Mouse (Mus musculus): ENCODE measurements at regions not wholly inside any gene's neighbourhood (a gene's known extent, or its start where the extent isn't known, plus 50 kb on each side); places are given as distances from the start of the nearest gene placed in this dataset.

- no peak for DNase-seq (ENCODE audit: low spot score)
Observed at GRCm38 (mm10) chr9:33214523-33214922, 578.5 kb downstream of the Ets1 start.

DNA sequence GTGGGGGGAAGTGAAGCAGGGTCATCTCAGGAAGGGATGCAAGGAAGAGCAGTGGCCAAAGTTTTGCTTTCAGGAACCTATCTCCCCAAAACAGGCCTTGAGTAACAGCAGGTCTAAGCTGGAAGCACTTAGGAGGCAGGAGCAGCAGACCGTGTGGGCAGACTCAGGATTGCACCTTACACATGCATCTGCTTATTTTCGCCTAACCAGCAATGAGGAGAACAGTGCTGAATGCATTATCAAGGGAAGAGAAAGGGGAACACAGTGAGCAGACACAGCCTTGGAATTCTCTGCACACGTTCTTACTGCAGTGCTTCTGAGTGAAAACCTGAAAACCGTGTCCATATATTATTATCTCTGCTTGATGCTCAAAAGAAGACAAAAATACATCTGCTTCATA lies 585.0 kb downstream of the Ets1 start:
- DNase-seq (ENCODE audit: low spot score): no peak

DNA sequence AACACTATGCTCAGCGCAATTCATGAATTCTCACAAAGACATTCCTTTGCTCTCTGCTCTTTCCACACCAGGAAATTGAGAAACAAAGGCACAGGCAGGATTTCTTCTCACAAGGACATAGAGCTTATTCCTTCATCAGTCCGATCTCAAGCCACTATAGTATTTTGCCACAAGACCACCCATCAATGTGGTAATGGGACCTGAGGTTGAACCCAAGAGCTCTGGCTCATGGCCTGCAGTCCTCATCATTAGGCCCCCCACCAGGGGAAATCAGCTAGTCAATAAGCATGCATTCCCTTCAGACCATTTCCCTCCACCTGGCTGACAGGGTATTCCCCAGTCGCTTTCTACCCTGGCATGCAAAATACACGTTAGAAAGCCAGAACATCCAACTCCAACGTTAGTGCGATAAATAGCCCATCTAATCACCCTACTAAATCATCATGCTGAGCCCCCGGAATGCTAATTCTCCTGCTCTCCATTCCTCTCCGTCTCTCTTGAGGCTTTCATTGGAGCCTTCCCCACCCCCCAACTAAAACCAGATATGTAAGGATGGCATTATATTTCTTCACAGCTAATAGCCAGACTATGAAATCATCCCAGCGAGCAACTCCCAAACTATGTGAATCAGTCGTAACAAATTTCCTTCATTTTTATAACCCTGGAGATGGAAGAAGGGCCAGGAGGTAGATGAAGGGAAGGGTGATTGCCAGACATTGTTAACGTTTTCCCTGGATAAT lies 586.2 kb downstream of the Ets1 start:
- no peak for DNase-seq (ENCODE audit: low spot score)

DNA sequence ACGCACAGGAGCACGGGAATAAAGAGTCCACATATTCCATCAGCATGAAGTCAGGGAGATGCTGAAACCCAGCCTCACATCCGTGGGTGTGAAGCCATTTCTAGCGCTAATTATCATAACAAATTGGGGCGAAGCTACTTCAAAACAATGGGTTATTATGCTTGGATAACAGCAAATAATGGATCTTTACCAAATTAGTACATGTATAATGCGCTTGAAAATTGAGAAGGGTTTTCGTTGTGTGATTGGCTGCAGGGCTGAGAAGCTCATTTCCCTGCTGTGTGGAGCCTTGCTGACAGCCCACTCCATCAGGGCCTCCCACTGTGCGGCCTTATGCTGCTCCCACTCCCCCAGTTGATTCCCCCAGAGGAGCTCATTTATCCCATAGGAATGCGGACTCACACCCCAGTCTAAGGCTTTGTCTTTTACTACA lies 597.7 kb downstream of the Ets1 start:
- DNase-seq (ENCODE audit: low spot score): no peak

GRCm38 (mm10) chr9:33238190-33238589 lies 602.2 kb downstream of the Ets1 start:
- DNase-seq (ENCODE audit: low spot score): no peak

DNA sequence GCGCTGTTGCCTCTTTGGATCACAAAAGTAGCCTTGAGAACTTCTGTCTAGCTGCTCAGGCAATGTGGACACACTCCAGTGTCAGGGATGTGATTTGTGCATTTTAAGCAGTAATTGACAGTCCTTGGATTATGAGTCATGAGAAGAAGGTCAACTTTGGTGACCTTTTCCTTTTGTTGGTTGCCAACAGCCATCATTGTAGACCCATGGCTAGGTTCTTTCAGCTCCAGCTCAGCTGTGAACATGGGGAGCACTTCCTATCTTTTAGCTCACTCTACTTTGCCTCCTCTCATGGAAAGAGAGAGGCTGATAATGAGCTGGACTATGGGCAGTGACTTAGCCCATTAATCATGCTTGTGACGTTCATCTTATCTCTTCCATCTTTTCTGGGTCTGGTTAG lies 602.8 kb downstream of the Ets1 start:
- no peak for DNase-seq (ENCODE audit: low spot score)

DNA sequence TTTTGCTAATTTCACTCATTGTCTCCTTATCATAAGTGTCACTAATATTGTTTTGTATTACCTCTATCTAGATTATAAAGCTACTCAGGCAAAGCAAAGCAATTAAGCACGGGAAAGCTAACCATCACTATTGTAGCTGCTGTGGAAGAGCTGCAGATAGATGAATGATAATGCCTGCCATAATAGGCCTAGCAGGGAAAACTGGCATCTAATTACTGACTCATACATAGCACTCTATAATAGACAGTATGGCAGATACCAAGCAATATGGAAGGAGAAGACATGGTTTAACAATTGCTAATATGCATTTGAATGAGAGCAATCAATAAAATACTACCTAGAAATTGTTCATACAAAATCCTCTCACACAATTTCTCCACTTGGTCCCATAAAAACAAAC lies 604.5 kb downstream of the Ets1 start:
- DNase-seq (ENCODE audit: low spot score): no peak

GRCm38 (mm10) chr9:33240914-33241635 lies 605.1 kb downstream of the Ets1 start:
- no peak for DNase-seq (ENCODE audit: low spot score)

GRCm38 (mm10) chr9:33246932-33247331 lies 610.9 kb downstream of the Ets1 start:
- peak; percentile 36 for DNase-seq (ENCODE audit: low spot score)

- DNase-seq (ENCODE audit: low spot score): no peak
Observed at GRCm38 (mm10) chr9:33258241-33258640, 622.2 kb downstream of the Ets1 start.

- DNase-seq (ENCODE audit: low spot score): no peak
Observed at GRCm38 (mm10) chr9:33260171-33260570, 624.1 kb downstream of the Ets1 start.

DNA sequence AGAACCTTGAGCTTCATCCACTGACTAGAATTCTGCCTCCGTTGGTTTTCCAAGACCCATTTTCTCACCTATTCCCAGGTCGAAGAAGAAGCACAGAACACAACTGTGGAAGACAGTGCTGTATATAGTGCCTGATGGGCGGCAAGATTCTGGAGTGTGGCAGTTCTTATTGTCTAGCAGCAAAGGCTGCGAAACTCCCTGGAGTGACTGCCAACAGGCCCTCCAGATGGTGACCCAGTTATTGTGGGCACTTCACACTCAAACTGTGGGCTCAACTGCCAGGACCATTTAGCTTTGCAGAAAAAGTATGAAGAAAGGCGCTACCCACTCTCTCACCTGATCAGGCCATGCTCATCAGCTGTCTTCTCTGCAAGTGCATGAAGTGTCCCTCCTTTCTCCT lies 653.4 kb downstream of the Ets1 start:
- DNase-seq (ENCODE audit: low spot score): no peak

- DNase-seq (ENCODE audit: low spot score): no peak
Observed at GRCm38 (mm10) chr9:33292116-33292515, 656.1 kb downstream of the Ets1 start.

DNA sequence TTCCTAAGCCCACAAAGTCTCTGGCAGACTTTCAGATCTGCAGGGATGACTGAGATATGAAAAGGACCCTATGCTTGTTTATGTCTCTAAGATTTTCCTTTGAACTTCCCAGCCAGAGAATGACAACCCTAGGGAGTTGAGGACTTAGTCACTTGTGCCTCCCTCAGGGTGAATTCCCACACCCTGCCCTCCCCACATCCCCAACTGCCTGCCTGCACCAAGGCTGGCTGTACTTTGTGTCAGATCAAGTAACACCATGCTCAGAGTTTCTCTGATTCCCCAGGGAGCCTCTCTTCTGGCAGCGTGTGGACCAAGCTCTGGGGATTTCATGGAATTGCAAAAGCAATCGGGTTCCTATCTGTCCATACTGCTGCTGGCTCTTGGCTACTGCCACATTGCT lies 659.9 kb downstream of the Ets1 start:
- no peak for DNase-seq (ENCODE audit: low spot score)

DNA sequence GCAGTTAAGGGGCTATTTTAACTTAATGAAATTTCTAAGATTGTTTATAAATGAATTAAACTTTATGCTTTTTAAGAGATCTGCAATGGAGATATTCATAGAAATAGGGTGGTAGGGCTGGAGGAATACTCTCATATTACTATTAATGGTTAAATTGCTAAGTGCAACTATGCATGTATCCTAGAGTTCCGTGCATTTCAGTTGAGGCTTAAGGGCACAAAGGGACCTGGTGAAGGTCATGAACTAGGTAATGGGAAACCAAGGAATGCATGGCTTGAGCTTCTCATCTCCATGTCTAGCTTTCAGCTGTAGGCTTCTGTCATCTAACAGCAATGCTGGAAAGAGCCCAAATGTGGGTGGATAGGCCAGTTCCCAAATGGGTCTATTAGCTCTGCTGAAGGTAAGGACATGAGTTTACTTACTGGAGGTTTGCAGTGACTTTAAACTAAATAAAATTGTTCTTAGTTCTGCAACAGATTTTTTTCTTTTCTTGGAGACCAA lies 683.6 kb downstream of the Ets1 start:
- DNase-seq (ENCODE audit: low spot score): no peak

GRCm38 (mm10) chr9:33327722-33328121 lies 691.7 kb downstream of the Ets1 start:
- no peak for DNase-seq (ENCODE audit: low spot score)

GRCm38 (mm10) chr9:33350258-33350657 lies 714.2 kb downstream of the Ets1 start:
- DNase-seq (ENCODE audit: low spot score): peak; percentile 6

DNA sequence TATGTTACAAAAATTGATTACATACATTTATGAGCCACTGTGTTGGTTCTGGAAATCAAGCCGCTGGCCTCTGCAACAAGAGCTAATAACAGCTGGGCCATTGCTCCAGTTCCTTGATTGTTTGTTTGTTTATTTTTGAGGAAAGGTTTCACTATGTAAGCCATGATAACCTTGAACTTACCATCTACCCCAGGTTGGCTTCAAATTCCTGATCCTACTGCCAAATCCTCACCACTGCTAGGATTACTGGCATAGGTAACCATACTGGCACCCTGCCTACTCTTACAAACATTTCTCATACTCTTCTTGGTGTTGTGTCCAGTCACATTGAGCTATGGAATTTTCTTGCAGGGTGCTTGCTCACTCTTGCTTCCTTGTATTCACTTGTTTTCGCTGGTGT lies 720.6 kb downstream of the Ets1 start:
- DNase-seq (ENCODE audit: low spot score): no peak

DNA sequence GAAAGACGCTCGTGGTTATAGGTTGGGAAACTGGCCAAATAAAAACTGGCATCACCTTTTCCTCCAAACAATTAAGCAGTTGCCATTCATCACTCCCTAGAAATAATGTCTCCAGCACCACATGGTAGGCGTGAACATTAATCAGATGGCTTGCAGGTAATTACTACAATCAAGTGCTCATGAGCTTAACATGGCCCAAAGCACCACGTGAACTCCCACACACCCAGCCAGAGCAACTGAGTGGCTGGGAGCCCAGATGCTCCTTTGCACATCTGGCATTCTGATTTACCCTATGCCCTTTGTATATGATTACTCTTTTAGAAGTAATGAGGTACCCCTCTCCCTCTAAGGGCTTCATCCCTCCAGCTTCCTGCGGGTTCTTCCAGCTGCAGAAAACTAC lies 724.9 kb downstream of the Ets1 start:
- DNase-seq (ENCODE audit: low spot score): no peak

- DNase-seq (ENCODE audit: low spot score): no peak
Observed at GRCm38 (mm10) chr9:33389170-33389569, 753.1 kb downstream of the Ets1 start.

DNA sequence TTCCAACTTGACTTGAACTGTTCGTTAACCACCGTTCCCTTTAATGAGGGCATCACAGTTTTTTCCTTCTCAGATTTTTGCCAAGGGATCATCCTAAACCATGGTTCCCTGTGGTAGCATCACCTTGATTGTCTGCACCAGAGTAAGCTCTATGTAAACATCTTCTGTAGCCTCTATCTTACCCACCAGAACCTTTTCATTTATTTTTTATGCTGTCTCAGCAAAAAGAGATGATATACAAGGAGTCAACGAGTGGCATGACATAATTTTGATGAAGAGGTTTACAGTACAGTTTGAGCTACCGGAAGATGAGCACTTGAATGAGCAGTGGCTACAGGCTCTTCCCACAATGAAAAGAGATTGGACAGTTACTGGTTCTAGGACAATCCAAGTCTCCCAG lies 768.7 kb downstream of the Ets1 start:
- DNase-seq (ENCODE audit: low spot score): no peak

GRCm38 (mm10) chr9:33407517-33407916 lies 771.5 kb downstream of the Ets1 start:
- no peak for DNase-seq (ENCODE audit: low spot score)

DNA sequence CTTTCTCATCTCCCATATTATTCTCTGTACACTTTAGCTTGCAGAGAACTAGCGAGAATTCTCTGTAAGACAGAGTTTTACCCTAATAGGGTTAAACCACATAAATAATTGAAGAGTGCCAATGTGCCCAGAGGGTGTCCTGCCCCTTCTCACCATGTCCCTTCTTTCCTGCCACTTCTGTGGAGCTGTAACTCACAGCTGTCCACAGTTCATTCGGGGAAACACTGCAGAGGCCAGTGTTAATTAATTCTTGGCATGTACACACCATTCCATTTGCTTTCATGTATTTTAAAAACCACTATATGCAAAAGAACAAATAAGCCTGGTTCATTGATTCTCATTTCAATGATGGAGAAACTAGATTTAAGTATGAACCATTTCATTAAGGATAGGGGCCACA lies 787.8 kb downstream of the Ets1 start:
- DNase-seq (ENCODE audit: low spot score): no peak

Data from heart, adult 8-10 months (tissue).